28 mouse cellular contexts compared by ENCODE assay signal in the genomic region with DNA sequence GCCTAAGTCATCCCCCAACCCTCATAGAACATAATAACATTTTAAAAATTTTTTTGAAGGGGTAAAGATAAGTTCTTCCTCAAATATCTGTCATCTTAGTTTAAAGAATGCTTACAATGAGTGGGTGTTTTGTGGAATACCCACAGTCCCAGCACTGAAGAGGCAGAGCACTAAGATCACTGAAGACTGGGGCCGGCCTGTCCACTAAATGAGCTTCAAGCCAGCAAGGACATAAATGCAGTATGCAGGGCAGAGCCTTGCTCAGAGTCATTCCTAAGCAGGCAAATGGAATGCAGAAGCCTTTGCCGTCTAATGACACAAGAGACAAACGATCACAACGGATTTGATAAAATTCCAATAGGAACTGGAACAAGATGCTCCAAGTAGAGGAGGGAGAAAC.
"Had no signal": no experiment of that assay in that cellular context is flagged by ENCODE, and none has a peak within 500 bp of the region (broad histone marks: within the 10 kb centered on the region; RNA-seq: fewer than 3 reads in every experiment).

No protein-coding gene starts in this region.

- H3K27ac ChIP-seq: embryonic facial prominence, embryonic 10.5 days; embryonic facial prominence, embryonic 12.5 days; embryonic facial prominence, embryonic 13.5 days; embryonic facial prominence, embryonic 15.5 days; forebrain, embryonic 10.5 days; forebrain, embryonic 12.5 days; forebrain, embryonic 13.5 days; forebrain, embryonic 15.5 days; gastrocnemius, adult 2 months; heart, adult 2 months had no signal

- H3K36me3 ChIP-seq: embryonic facial prominence, embryonic 10.5 days; embryonic facial prominence, embryonic 12.5 days; embryonic facial prominence, embryonic 13.5 days; embryonic facial prominence, embryonic 15.5 days; forebrain, embryonic 10.5 days; forebrain, embryonic 12.5 days; forebrain, embryonic 15.5 days had no signal

- H3K4me2 ChIP-seq: embryonic facial prominence, embryonic 12.5 days; embryonic facial prominence, embryonic 13.5 days; embryonic facial prominence, embryonic 15.5 days; forebrain, embryonic 12.5 days; forebrain, embryonic 13.5 days; forebrain, embryonic 15.5 days had no signal

- ATAC-seq: forebrain, embryonic 13.5 days; forebrain, embryonic 14.5 days; forebrain, embryonic 15.5 days; forebrain, embryonic 16.5 days; forebrain, postnatal 0 days had no signal

- H3K27me3 ChIP-seq: embryonic facial prominence, embryonic 12.5 days; embryonic facial prominence, embryonic 13.5 days; embryonic facial prominence, embryonic 15.5 days; forebrain, embryonic 13.5 days; forebrain, embryonic 15.5 days had no signal

- H3K9me3 ChIP-seq: embryonic facial prominence, embryonic 10.5 days; embryonic facial prominence, embryonic 12.5 days; embryonic facial prominence, embryonic 13.5 days; embryonic facial prominence, embryonic 15.5 days; forebrain, embryonic 10.5 days; forebrain, embryonic 12.5 days; forebrain, embryonic 13.5 days; forebrain, embryonic 15.5 days had no signal

- H3K4me3 ChIP-seq: embryonic facial prominence, embryonic 10.5 days; embryonic facial prominence, embryonic 12.5 days; embryonic facial prominence, embryonic 13.5 days; embryonic facial prominence, embryonic 15.5 days; erythroblast, embryonic 14.5 days; forebrain, embryonic 10.5 days; forebrain, embryonic 12.5 days; forebrain, embryonic 13.5 days; forebrain, embryonic 15.5 days; gastrocnemius, adult 2 months; heart, adult 2 months had no signal

- H3K4me1 ChIP-seq: embryonic facial prominence, embryonic 15.5 days had no signal

- DNase-seq: cerebellum, adult 2 months; cerebellum, adult 8-10 months; cerebellum, adult 9-10 months; cerebellum, adult 9-11 months; cerebellum, postnatal 10 days; cerebellum, postnatal 14 days; cerebellum, postnatal 25 days; cerebellum, postnatal 36 days; embryo, embryonic 11 days; forebrain, postnatal 0 days; gastrocnemius, adult 2 months; gastrocnemius, postnatal 10 days; gastrocnemius, postnatal 14 days; gastrocnemius, postnatal 25 days; gastrocnemius, postnatal 36 days; heart, adult 18-20 months; heart, adult 2 months had no signal

- H3K9ac ChIP-seq: embryonic facial prominence, embryonic 12.5 days; embryonic facial prominence, embryonic 13.5 days; embryonic facial prominence, embryonic 15.5 days; forebrain, embryonic 12.5 days; forebrain, embryonic 13.5 days; forebrain, embryonic 15.5 days; forebrain, postnatal 0 days had no signal
